Mouse (Mus musculus) forebrain, embryonic 16.5 days (tissue): ENCODE results near the gene BC004004. TPM values are rescaled to one million over a fixed set of nuclear protein-coding genes. Genes with fewer than 3 reads are reported as not detected.

ENCODE experiments used
- ATAC-seq: fragments of 200-750 bp; cut with Nextera tagmentation; 2 replicates; pipeline ENCODE4 v1.8.0; 2017; ENCODE audit warnings: mild to moderate bottlenecking, moderate library complexity
- H3K27ac ChIP-seq: fragments of 300-500 bp; sonication (generic); 2 replicates; pipeline ENCODE4 v1.5.1; 2014; ENCODE audit warnings: low read length, control low read depth
- H3K27me3 ChIP-seq: fragments of 300-500 bp; sonication (generic); replicated peaks from 2 replicates; pipeline ENCODE4 v1.6.1; 2014; ENCODE audit warnings: low read length; ENCODE audit not compliant: control insufficient read depth, insufficient read depth
- H3K36me3 ChIP-seq: fragments of 300-500 bp; sonication (generic); 2 replicates; pipeline ENCODE4 v1.6.1; 2014; ENCODE audit not compliant: control insufficient read depth, insufficient read depth
- H3K4me1 ChIP-seq: fragments of 300-500 bp; sonication (generic); replicated peaks from 2 replicates; pipeline ENCODE4 v1.6.1; 2014; ENCODE audit warnings: low read length; ENCODE audit not compliant: control insufficient read depth, insufficient read depth
- H3K4me2 ChIP-seq: fragments of 300-500 bp; sonication (generic); 2 replicates; pipeline ENCODE4 v1.6.1; 2014; ENCODE audit warnings: mild to moderate bottlenecking, low read length, control low read depth
- H3K4me3 ChIP-seq: fragments of 300-500 bp; sonication (generic); replicated peaks from 2 replicates; pipeline ENCODE4 v1.5.1; 2014; ENCODE audit warnings: mild to moderate bottlenecking, low read length, control low read depth
- H3K9ac ChIP-seq: fragments of 300-500 bp; sonication (generic); replicated peaks from 2 replicates; pipeline ENCODE4 v1.6.1; 2014; ENCODE audit warnings: low read depth, low read length, control low read depth
- H3K9me3 ChIP-seq: fragments of 300-500 bp; sonication (generic); 2 replicates; pipeline ENCODE4 v1.6.1; 2016; ENCODE audit warnings: low read length; ENCODE audit not compliant: control insufficient read depth
- WGBS: fragments of 180-500 bp; shearing (Covaris S2); extraction: QIAGEN DNeasy Blood & Tissue Kit; methylation state at CpG from one replicate; pipeline ENCODE4 v1.1.7; 2014; 5-methylcytosine and 5-hydroxymethylcytosine counted together
- polyA plus RNA-seq: library from polyadenylated mRNA; unstranded; fragments of >200 nt; fragmentation: Nextera tagmentation; extraction: Ambion mirVana; gene quantifications from 2 replicates; pipeline ENCODE4 v1.2.1, GENCODE M21; 2015

Gene BC004004
- polyA plus RNA-seq, 1 experiment from 2014 or later, result 102 TPM

GRCm38 (mm10) chr17:29332186-29332685, 63.6 kb downstream of the BC004004 start:
- peaks cover 35% of the 10 kb centered on the region for H3K36me3 ChIP-seq
- no peaks in the 10 kb centered on the region for H3K9me3 ChIP-seq
- H3K9ac ChIP-seq, result no peak overlapping the region
- no peak overlapping the region for H3K27ac ChIP-seq
- no peak for ATAC-seq
- H3K4me2 ChIP-seq, result no peak overlapping the region
- WGBS, result 84% methylated on average over 4 of the region's 4 CpGs
- peaks cover 8% of the 10 kb centered on the region for H3K4me1 ChIP-seq
- H3K27me3 ChIP-seq, result no peaks in the 10 kb centered on the region
- no peak overlapping the region for H3K4me3 ChIP-seq

DNA sequence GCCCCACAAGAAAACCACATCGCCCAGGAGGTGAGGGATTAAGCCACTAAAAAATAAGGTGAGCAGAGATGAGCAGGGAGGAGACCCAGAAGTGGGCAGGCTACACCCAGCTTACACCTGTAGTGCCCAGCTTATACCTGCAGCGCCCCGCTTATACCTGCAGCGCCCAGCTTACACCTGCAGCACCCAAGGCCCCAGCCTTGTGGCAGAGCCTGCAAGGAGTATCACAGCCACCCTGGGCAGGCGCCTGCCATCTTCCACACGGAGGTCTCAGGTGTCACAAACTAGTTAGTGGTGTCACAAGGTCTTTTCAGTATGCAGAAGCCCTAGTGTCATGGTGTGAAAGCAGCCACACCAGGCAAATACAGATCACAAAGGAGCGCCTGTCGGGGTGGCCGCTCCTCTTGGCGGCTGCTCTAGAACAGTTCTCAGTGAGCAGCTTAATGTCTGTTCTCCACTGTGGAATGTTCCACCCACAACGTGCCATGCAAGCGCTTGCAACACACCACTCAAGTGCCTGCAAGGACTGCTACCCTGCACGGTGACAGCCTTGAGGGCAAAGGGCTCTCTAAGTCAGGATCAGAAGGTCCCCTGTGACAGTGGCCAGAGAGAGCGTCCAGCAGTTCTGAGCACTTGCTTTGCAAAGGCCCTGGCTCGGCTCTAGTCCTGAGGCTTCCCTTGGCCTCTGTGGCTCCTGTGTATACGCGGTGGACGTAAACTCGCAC, 67.8 kb downstream of the BC004004 start:
- H3K4me1 ChIP-seq, result peaks cover 33% of the 10 kb centered on the region
- WGBS, result 91% methylated on average over 19 of the region's 19 CpGs
- no peak for ATAC-seq
- no peak overlapping the region for H3K9ac ChIP-seq
- peaks cover 57% of the 10 kb centered on the region for H3K36me3 ChIP-seq
- H3K9me3 ChIP-seq, result no peaks in the 10 kb centered on the region
- H3K27ac ChIP-seq, result no peak overlapping the region
- H3K4me3 ChIP-seq, result no peak overlapping the region
- no peaks in the 10 kb centered on the region for H3K27me3 ChIP-seq
- H3K4me2 ChIP-seq, result no peak overlapping the region

DNA sequence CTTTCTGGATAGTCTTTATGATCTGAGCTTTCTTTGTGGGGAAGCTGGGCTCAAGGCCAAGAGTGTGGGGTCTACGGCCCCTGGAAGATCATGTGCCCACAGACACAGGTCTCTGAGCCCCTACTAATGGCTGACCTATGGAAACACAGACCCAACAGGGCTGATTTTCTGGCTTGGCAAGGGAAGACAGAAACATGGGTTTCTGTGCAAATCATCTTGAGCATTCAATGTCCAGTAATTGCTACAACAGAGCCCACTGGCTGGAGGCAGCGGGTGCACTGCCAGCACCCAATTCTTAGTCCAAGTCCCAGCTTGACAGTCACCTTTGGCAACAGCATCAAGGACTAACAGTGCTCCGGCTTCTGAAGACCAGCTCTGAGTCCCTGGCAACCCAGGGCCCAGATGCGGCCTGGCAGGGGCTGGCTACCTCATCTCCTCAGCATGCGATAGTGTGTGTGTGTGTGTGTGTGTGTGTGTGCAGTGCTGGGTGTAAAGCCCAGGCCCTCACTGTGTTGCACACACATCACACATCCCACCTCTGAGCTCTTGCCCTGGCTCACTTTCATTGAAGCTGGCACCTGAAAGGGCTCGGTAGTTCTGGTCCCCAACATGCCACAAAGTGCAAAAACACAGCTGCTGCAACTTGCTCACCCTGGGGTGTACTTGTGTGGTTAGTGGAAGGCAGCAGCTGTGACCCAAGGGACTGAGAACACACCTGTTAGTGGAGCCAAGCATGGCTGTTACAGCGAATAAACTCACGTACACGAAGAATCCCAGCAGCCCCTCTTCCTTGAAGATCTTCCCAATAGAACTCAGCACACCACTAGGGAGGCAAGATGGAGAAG, 69.6 kb downstream of the BC004004 start:
- peak overlapping the region; percentile 74 for H3K27ac ChIP-seq
- peak; percentile 67 for ATAC-seq
- H3K9me3 ChIP-seq, result no peaks in the 10 kb centered on the region
- H3K4me3 ChIP-seq, result no peak overlapping the region
- 54% methylated on average over 9 of the region's 9 CpGs for WGBS
- H3K9ac ChIP-seq, result no peak overlapping the region
- no peak overlapping the region for H3K4me2 ChIP-seq
- peaks cover 44% of the 10 kb centered on the region for H3K36me3 ChIP-seq
- H3K4me1 ChIP-seq, result peaks cover 44% of the 10 kb centered on the region
- H3K27me3 ChIP-seq, result no peaks in the 10 kb centered on the region

DNA sequence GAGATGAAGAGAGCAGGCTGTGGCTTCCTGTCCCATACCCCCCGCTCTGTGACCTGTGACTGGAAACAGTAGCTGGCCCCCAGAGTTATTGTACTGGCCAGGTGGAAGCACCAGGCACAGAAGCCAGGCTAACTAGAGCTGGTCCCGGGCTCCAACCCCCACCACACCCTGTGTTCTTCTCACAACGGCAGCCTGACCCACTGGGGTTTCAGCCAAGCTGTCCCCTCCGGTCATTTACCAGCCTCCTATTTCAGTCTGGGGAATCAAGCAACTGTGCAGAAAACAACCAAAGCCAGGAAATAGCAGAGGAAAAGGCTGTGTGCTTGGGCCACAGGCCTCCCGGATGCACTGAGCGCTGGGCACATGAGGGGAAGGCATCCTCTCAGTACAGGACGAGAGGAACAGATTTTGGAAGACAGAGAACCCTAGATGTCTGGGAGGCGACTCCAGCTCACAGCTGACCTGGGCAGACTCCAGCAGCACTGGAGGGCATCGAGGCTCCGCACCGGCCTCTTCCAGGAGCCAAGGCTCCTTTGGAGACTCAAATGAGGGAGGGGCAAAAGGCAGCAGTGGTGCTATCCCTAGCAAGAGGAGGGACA, 70.7 kb downstream of the BC004004 start:
- Histone ChIP-seq H3K9ac (no peak overlapping the region; the same call in 1 of the 2 replicates), H3K27me3 (no peaks in the 10 kb centered on the region), H3K27ac (peak overlapping the region; percentile 74), H3K9me3 (no peaks in the 10 kb centered on the region), H3K4me3 (no peak overlapping the region), H3K36me3 (peaks cover 36% of the 10 kb centered on the region), H3K4me2 (no peak overlapping the region), H3K4me1 (peaks cover 44% of the 10 kb centered on the region)
- ATAC-seq, result no peak; the same call in 1 of the 2 replicates
- WGBS, result 70% methylated on average over 11 of the region's 11 CpGs

DNA sequence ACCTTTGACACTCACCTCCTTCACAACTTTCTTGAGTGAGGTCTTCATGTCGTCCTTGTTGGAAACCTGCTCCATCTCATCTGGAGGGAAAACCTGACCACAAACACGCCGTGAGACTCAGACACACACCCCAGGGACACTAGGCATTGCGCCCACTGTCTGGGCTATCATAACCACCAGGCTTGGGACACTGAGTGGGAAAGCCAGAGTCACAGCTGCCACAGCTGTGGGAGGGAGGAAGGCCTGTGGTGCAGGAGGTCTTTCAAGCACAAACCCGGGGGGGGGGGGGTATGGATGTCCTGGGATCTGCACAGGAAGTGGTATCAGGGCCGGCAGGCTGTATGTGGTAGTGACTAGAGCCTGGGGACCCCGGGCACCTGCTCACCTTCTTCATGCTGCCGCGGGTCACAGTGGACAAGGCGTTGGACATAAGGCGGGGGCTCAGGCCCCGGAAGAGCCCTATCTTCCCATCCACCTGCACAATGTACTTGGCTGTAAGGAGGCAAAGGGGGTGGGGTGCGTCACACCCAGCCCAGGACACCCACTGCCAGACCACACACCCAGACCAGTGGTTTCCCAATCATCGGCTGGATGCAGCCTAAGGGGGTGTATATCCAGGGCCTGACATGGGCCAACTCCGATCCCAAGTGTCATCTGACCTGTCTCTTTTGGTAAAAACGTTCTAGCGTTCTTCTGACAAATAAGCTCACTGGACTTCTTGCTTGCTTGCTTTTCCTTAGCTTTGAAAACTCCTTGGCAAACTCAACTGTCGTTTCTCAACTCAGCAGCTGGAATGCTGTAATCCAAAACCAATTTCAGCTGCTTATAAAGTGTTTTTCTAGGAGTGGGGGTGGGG, 72.0 kb downstream of the BC004004 start:
- H3K4me2 ChIP-seq, result no peak overlapping the region
- ATAC-seq, result no peak
- H3K36me3 ChIP-seq, result peaks cover 34% of the 10 kb centered on the region
- H3K27me3 ChIP-seq, result no peaks in the 10 kb centered on the region
- H3K9me3 ChIP-seq, result no peaks in the 10 kb centered on the region
- peaks cover 50% of the 10 kb centered on the region for H3K4me1 ChIP-seq
- 86% methylated on average over 18 of the region's 18 CpGs for WGBS
- H3K9ac ChIP-seq, result no peak overlapping the region
- H3K4me3 ChIP-seq, result no peak overlapping the region
- no peak overlapping the region for H3K27ac ChIP-seq

DNA sequence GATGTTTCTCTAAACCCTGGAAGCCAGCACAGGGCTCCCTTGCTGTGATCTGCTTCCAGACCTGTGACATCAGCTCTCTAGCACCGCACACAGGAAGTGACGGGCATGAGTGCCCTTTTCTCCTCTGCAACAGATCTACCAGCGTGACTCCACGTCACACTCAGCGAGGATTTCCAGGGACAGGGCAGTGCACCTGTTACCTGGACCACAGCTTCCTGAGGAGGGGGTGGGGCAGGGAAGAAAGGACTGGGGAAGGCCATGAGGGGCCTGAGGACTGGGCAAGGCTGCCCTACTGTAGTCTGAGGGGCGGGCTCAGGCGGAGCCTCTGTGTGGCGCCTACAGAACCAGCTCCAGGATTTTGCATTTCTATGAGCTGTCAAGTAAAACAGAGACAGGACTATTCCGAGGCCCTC, 73.0 kb downstream of the BC004004 start:
- Histone ChIP-seq H3K4me3 (no peak overlapping the region), H3K9ac (peak overlapping the region; percentile 17; the same call in 1 of the 2 replicates), H3K4me2 (no peak overlapping the region), H3K4me1 (peaks cover 60% of the 10 kb centered on the region), H3K36me3 (peaks cover 27% of the 10 kb centered on the region), H3K27ac (peak overlapping the region; percentile 67), H3K27me3 (no peaks in the 10 kb centered on the region), H3K9me3 (no peaks in the 10 kb centered on the region)
- peak; percentile 5; the same call in 1 of the 2 replicates for ATAC-seq
- 20% methylated on average over 9 of the region's 9 CpGs for whole genome bisulfite sequencing

DNA sequence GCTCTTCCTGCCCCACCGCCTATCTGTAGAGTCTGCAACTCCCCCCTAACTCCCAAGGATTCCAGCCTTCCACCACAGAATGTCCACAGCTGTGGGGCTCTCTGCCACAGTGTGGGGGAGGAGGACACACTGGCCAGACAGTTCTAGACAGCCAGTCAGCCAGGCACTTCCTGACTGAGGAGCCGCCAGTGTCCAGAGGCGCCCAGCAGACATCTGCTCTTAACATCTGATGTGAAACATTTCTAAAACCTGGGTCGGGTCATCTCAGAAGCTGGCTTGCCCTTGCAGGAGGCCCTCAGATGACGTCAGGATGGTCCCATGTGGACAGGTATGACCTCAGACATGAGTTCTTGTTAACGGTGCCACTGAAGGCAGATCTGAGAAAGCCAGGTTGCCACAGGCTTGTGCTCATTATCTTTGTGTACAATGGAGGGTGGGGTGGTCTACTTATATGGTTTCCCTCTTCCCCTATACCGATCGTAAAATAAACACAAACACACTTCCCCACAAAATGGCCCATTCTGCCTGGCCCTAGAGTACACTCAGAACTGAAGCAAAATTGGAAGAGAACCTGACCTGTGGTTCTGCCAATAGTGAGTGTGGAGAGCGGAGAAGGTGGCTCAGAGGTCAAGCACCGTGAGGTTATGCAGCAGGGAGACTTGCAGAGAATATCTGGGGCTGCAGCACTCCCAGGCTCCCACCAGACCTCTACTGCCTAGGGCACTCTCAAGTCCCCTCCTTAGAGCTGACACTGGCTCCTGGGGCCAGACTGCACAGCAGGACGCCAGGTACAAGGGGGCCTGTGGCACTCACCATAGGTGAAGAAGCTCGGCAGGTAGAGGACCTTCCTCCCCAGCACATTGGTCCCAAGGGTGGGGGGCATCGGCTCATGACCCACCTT, 73.7 kb downstream of the BC004004 start:
- H3K27me3 ChIP-seq, result no peaks in the 10 kb centered on the region
- H3K4me2 ChIP-seq, result no peak overlapping the region
- H3K9me3 ChIP-seq, result no peaks in the 10 kb centered on the region
- H3K4me1 ChIP-seq, result peaks cover 60% of the 10 kb centered on the region
- no peak overlapping the region for H3K4me3 ChIP-seq
- H3K9ac ChIP-seq, result peak overlapping the region; percentile 32
- 53% methylated on average over 13 of the region's 13 CpGs for WGBS
- H3K36me3 ChIP-seq, result peaks cover 22% of the 10 kb centered on the region
- H3K27ac ChIP-seq, result no peak overlapping the region; the same call in 1 of the 2 replicates
- no peak for ATAC-seq

DNA sequence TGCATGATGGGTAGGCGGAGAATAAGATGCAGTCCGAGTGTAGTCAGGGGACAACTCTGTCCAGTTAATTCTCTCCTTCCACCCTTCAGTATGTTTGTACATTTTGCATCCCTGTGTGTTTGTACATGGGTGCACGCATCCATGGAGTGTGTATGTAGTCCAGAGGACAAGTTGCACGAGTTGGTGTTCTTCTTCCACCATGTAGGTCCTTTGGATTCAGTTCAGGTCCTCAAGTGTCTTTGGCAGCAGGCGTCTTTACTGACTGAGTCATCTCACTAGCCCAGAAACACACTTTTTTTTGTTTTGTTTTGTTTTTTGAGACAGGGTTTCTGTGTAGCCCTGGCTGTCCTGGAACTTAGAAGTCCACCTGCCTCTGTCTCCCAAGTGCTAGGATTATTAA, 74.7 kb downstream of the BC004004 start:
- H3K9me3 ChIP-seq, result no peaks in the 10 kb centered on the region
- H3K27ac ChIP-seq, result no peak overlapping the region
- ATAC-seq, result no peak
- peaks cover 16% of the 10 kb centered on the region for H3K36me3 ChIP-seq
- H3K4me2 ChIP-seq, result no peak overlapping the region
- 89% methylated on average over 5 of the region's 5 CpGs for WGBS
- H3K4me3 ChIP-seq, result no peak overlapping the region
- no peak overlapping the region for H3K9ac ChIP-seq
- no peaks in the 10 kb centered on the region for H3K27me3 ChIP-seq
- peaks cover 57% of the 10 kb centered on the region for H3K4me1 ChIP-seq
